Mouse (Mus musculus) thymus, postnatal 10 days (tissue): Measurements from ENCODE around the gene Tmem106c.

ENCODE experiments used
- DNase-seq, 2 experiments: peaks; one replicate each; pipeline ENCODE4 v3.0.0; 2021; ENCODE audit warnings: low spot score in 2 of 2

Gene Tmem106c

GRCm38 (mm10) chr15:97952137-97952888 is 11.7 kb upstream of the Tmem106c start:
- DNase-seq: peak; percentile 33 to 75

DNA sequence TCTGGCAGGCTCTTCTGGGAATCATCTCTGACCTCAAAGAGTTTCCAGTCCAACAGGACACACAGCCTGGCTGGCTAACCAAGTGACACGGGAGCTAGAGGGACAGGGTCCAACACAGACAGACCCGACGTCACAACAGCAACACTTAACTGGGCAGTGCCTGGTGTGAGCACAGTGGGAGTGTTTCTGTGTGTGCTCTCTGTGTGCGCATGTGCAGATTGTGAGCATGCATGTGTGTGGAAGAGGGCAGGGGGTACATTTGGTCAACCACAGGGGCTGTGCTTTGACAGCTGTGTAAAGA is 11.2 kb upstream of the Tmem106c start:
- DNase-seq: no peak

DNA sequence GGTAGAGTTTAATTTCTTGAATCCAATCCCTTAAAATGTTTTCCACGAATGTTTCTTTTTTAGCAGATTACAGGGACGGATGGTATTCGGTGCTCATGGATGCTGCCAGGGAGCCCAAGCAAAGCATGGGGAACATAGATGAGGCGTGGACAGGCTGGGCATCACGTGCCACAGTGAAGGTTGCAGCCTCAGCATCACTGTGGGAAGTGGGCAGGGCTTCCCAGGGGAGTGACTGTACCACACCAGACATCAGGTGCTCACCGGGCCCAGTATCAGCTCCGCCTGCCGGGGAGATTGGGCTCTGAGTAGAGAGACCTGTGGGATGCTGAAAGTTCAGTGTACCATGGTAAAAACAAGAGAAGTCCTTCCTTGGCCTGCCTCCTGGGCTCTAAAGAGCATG is 9.3 kb upstream of the Tmem106c start:
- no peak for DNase-seq

DNA sequence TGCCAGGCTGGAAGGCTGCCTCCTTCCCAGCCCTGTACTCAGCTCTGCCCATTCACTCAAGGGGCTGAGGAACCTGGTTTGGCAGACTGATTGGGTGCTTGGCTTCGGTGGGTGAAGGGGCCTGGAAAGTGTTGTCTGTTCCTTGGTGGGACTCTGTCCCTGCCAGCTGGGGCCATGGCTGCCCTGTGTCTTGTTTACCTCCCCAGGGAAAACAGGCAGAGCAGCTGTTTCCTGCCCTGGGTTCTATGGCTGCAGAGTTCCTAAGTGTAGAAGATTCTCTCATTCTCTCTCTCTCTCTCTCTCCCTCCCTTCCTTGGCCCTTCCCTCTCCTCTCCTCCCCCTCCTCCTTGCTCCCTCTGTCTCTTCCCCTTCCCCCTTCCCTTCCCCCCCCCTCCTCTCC is 8.7 kb upstream of the Tmem106c start:
- DNase-seq: no peak

DNA sequence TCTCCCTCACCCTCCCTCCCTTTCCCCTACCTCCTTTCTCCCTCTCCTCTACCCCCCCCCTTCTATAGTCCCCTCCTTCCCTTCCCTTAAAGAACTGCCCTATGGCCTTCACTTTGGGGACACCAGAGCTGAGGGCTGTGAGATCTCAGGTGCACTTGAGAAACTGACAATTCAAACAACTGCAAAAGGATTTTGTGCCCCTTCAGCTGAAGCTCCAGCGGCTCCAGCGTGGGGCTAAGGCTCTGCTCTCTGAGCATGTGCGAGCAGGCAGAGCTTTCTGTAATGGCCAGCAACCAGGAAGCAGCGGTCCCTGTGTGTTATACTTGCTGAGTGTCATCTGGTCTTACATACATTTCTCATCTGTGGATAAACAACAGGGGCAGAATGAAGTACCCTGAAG is 8.3 kb upstream of the Tmem106c start:
- no peak for DNase-seq

GRCm38 (mm10) chr15:97956416-97956815 is 7.6 kb upstream of the Tmem106c start:
- DNase-seq: no peak

DNA sequence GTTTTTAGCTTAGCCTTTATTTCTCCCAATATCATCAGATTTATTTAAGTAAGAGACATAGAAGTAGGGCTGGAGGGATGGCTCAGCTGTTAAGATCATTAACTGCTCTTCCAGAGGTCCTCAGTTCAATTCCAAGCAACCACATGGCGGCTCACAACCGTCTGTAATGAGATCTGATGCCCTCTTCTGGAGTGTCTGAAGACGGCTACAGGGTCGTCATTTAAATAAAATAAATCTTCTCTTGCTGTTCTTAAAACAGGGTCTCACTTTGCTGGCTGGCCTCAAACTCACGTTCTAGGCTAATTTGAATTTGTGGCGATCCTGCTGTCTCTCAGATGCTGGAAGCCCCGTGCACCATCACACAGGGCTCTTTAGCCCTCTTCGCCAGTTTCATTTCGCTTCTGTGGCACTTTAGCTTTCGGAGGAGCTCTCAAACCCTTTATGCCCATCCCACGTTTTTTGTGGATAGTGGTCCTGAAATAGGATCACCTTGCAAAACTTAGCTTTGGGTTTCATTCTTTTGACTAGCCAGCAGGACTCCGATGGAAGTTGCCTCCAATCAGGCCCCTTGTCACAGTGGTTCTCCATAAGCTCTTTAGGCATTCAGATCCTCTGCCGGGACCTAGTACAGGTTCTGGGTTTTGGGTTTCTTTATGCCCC is 541 bp upstream of the Tmem106c start:
- DNase-seq: no peak

GRCm38 (mm10) chr15:97964836-97965187 is 812 bp downstream of the Tmem106c start:
- DNase-seq: no peak

GRCm38 (mm10) chr15:97965311-97966045 is 1.5 kb downstream of the Tmem106c start:
- DNase-seq: no peak

- DNase-seq: peak in 1 of 2 experiments; percentile 45
Observed at GRCm38 (mm10) chr15:97970299-97970698, 6.3 kb downstream of the Tmem106c start.

- no peak for DNase-seq
Observed at GRCm38 (mm10) chr15:97972580-97972979, 8.6 kb downstream of the Tmem106c start.

DNA sequence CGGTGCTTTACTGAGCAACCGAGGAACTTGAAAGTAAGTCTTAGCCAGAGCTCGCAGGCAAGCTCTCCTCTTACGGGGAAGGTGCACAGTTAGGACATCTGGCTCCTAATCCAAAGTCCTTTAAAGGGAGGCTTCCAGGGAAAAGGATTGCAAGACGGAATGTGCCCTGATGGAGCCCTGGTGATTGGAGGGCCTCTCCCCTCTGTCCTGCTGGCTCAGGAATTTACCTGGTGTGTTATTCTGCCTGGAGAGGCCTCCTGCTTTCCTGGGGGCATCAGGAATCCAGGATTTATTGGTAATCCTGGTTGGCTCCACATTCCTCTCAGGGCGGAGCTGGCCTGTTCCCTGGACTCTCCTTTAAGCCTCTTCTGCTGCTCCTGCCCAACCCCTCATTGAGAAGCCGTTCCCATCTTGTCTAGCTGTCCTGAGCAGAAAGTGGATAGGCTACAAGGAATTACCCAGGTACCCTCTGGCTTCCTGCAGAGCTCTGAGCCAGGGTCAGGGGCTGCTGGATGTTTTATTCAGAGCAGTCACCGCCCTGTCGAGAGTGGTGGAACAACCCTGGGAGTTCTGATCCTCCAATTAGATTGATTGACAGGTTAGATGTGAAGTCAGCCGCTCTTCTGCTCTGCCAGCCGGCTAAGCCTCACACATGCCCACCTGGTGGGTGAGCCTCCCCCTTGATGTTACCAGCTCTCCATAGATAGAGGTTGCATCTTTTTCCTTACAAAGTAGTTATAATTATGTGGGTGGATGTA is 9.4 kb downstream of the Tmem106c start:
- no peak for DNase-seq

DNA sequence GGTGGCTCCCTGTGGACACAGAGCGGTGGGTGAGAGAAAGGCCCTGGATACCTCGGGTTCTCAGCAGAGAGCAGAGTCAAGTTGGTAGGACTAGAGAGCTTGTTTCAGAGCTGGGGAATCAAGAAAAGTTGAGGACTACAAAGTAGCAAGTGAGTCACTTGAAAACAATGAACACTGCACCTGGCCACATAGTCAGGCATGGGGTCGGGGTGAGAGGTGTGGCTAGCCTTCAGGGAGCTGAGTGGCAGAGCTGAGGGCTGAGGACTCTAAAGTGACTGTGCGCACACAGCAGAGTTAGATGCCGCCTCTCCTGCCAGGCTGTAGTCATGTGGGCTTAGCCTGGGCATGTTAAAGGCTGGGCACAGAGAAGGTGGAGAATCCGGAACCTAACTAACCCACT is 17.6 kb downstream of the Tmem106c start:
- DNase-seq: no peak

GRCm38 (mm10) chr15:97989544-97989943 is 25.5 kb downstream of the Tmem106c start:
- no peak for DNase-seq

DNA sequence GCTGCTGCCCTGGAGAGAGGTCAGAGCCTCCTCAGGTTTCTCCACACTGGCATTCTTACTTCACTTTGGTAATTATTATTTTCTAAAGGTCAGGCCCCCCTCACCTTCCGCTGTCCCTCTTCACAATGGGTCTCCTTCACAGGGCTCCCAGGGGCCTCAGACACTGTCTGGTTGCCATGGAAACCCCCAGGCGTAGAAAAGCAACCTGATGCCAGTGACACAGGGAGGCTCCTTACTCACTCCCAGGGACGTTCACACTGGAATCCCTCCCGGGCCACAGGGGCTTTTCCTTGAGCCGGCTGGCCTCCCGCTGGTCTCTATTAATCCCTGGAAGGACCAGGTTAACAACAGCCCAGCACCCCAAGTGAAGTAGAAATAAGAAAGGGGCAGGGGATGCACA is 26.1 kb downstream of the Tmem106c start:
- no peak for DNase-seq

- no peak for DNase-seq
Observed at GRCm38 (mm10) chr15:97990721-97991120, 26.7 kb downstream of the Tmem106c start.

- DNase-seq: no peak
Observed at GRCm38 (mm10) chr15:97991285-97991895, 27.4 kb downstream of the Tmem106c start.

GRCm38 (mm10) chr15:97992027-97992711 is 28.2 kb downstream of the Tmem106c start:
- DNase-seq: no peak

GRCm38 (mm10) chr15:97992712-97993286 is 28.8 kb downstream of the Tmem106c start:
- peak; percentile 56 to 64 for DNase-seq

- no peak for DNase-seq
Observed at GRCm38 (mm10) chr15:97996716-97997256, 32.8 kb downstream of the Tmem106c start.

- no peak for DNase-seq
Observed at GRCm38 (mm10) chr15:97999546-97999945, 35.5 kb downstream of the Tmem106c start.
